Mouse (Mus musculus): ENCODE measurements around the gene Ogfod2.

Gene Ogfod2

GRCm38 (mm10) chr5:124095596-124096232 lies 16.4 kb upstream of the Ogfod2 start, which contains the start of gene Abcb9:
Gene Abcb9, minus strand, starts transcription at chr5:124095798.
- DNase-seq, result peak; percentile 99

- DNase-seq, result no peak
These were observed 13.2 kb upstream of the Ogfod2 start for GRCm38 (mm10) chr5:124098923-124099322.

- DNase-seq, result no peak
These were observed 11.7 kb upstream of the Ogfod2 start for GRCm38 (mm10) chr5:124100128-124101044.

DNA sequence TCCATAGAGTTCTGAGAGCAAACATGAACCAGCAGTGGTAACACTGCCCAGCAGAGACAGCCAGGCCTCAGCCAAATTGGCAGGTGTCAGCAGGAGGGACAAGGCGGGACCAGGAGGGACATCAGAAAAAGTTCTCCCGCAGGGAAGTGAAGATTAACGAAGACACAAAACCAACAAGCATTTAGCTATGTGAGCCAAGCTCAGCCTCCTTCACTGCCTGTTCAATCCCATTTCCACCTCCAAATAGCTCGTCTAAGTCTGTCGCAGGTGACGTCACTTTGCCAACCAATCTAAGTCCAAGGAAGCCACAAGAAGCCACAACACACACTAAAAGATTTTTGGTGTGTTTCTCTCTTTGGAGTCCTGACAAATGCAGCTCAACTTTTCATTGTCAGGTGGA lies 9.8 kb upstream of the Ogfod2 start:
- DNase-seq, result no peak

DNA sequence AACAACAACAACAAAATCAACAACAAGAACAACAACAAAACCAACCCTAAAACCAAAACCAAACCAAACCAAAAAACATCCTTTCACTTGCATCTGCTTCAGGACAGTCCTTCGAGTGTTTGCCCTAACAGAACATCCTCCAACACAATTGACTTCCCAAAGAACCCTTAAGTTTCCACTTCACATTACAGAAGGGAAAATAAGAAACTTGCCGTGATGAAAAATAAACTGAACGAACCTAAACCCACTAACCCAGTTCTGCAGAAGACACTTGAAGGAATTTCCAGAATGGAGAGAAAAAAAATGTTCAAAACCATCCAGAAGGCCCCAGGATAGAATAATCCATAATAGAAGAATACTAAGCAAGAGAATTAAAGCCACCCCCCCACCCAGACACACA lies 9.1 kb upstream of the Ogfod2 start:
- DNase-seq, result no peak

DNA sequence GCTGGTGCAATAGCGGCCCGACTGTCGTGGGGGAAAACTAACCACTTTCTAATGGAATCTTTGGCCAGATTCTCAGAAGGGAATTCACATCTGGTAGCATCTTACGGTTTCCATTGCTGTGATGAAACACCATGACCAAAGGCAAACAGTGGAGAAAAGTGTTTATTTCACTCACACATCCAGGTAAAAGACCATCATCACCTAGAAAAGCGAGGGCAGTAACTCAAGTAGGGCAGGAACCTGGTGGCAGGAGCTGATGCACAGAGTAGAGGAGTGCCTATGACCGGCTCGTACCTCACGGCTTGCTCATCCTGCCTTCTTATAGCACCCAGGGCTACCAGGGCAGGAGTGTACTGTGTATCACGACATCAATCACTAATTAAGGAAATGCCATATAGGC lies 8.5 kb upstream of the Ogfod2 start:
- DNase-seq, result no peak

DNA sequence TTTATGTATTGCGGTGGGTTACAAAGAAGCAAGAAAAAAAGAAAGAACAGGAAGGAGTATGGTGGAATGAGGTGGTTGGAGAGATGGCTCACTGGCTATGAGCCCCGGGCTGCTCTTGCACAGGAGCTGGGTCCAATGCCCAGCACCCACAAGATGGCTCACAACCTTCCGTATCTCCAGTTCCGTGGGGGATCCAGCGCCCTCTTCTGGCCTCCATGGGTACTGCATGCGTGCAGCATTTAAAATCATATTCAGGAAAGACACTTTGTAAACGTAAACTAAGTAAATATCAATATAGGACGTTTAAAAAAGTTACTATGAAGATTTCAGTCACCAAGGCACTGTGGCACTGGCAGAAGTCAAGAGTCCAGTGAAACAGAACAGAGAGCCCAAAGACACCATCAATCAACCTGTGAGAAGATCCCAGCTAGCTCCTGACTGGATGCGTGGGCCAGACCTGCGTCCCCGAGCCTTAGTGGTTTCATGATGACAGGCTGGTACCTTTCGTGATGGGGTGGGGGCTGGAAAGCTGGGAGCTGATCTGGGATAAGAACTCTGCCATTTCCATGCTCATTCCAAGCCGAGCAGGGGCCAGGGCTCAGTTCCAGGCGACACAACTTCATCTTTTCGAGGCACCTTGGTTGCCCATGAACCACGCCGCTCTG lies 888 bp upstream of the Ogfod2 start:
- DNase-seq, result peak; percentile 70

- peak; percentile 48 for DNase-seq
These were observed 434 bp downstream of the Ogfod2 start for GRCm38 (mm10) chr5:124112531-124112930.

GRCm38 (mm10) chr5:124113030-124113429 lies 933 bp downstream of the Ogfod2 start:
- DNase-seq, result peak; percentile 68

DNA sequence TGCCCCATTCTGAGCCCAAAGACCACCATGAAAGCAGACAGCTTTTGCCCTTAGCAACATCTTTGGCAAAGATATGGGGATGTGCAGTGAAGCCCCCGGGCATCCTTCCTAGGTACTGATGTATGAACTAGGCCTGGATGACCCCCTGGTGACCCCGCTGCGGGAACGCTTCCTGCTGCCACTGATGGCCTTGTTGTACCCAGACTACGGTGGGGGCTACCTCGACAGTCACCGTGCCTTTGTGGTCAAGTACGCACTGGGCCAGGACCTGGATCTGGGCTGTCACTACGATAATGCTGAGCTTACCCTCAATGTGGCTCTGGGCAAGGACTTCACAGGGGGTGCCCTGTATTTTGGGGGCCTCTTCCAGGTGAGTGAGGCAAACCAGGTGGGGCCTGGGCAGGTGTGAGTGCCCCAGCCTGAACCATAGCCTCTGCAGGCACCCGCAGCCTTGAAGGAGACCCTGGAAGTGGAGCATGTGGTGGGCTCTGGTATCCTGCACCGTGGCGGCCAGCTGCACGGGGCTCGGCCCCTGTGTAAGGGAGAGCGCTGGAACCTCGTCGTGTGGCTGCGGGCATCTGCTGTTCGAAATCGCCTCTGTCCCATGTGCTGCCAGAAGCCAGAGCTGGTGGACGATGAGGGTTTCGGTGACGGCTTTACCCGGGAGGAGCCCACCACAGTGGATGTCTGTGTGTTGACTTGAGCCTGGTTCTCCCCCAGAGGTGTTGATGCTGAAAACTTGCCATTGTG lies 2.4 kb downstream of the Ogfod2 start:
- DNase-seq, result no peak

DNA sequence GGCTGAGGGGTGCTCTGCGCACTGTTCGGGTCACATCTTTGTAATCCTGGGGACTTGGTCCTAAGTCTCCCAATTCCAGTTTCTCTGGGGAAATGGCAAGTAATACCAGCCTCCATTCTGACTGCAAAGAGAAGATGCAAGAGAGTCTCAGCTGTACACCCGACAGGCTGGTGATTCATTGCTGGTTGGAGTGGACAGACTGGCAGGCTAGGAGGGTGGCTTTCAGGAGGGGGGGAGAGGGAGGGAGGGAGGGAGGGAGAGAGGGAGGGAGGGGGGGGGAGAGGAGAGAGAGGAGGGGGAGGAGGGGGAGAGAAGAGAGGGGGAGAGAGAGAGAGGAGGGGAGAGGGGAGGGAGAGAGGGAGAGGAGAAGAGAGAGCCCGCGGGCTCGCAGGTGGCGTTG lies 3.4 kb downstream of the Ogfod2 start:
- DNase-seq, result no peak

- DNase-seq, result peak; percentile 86
These were observed 4.1 kb downstream of the Ogfod2 start, which contains the start of gene Arl6ip4 for GRCm38 (mm10) chr5:124115990-124116845. Gene Arl6ip4, plus strand, starts transcription at chr5:124116089.

DNA sequence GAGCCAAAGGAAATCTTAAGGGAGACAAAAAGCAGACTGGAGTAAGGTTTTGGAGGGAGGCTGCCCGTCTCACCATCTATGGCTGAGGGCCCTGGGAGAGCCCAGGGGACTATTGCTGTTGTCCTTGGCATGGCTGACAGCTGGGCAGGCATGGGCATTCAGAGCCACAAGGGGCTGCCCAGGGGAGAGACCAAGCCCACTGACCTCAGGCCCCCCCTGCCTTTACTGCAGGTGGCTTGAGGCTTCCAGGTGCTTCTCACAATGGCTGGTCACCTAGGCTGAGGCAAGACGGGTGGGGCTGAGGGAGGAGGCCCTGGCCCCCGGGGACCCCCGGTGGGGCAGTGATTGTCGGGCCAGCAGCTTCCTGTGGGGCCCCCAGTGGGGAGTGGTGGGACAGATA lies 7.1 kb downstream of the Ogfod2 start:
- no peak for DNase-seq

DNA sequence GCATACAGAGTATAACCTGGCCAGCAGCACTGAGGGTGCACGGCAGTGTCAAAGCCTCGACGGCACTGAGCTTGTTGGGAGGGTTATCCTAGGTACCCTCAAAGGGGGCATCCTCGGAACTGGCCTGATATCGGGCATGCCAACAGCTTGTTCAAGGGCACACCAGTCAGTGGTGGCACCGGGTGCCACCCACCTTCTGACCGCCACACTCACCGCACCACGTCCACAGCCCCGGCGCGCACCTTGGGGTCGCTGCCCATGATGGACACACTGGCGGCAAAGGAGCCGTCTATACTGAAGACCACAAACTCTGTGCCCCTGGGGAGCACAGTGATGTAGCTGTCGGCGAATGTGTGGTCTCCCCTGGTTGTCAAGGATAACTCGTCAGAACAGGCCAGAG lies 10.3 kb downstream of the Ogfod2 start:
- no peak for DNase-seq

- no peak for DNase-seq
These were observed 13.0 kb downstream of the Ogfod2 start for GRCm38 (mm10) chr5:124125093-124125492.

- no peak for DNase-seq
These were observed 22.2 kb downstream of the Ogfod2 start for GRCm38 (mm10) chr5:124134261-124134660.

GRCm38 (mm10) chr5:124138066-124138465 lies 26.0 kb downstream of the Ogfod2 start:
- DNase-seq, result peak; percentile 66

GRCm38 (mm10) chr5:124149028-124149427 lies 36.9 kb downstream of the Ogfod2 start:
- DNase-seq, result peak; percentile 73

GRCm38 (mm10) chr5:124150895-124151294 lies 38.8 kb downstream of the Ogfod2 start:
- DNase-seq, result no peak

DNA sequence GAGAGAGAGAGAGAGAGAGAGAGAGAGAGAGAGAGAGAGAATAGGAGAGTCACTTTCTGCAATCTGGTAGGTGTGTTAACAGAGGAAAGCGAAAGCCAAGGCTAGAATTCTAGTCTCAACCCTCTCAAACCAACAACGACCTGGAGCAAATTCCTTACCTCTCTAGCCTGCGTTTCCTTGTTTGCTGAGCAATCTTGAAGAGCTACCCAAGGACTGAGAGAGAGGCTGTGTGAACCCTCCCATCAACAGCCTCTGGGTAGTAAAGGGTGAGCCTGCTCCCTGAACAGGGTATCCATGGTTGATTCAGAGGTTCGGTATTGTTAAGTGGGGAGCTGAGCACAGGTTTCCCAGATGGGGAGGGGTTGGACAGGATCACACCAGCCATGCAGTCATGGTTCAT lies 40.6 kb downstream of the Ogfod2 start:
- DNase-seq, result no peak

- DNase-seq, result no peak
These were observed 43.8 kb downstream of the Ogfod2 start for GRCm38 (mm10) chr5:124155943-124156342.

- no peak for DNase-seq
These were observed 46.2 kb downstream of the Ogfod2 start for GRCm38 (mm10) chr5:124158305-124158704.
